Comparison of ENCODE assay signal across 9 mouse cellular contexts in genomic region chr4:118261291-118261690, GRCm38 (mm10). TPM values are rescaled to one million over a fixed set of nuclear protein-coding genes. Genes with fewer than 3 reads are reported as not detected.
A peak's percentile ranks its signal among the peaks of the same experiment; 100 is the strongest.
DNase-seq lines count a peak whose midpoint lies in the region; ATAC-seq lines count a peak whose summit lies in the region.
"Had no signal": no experiment of that assay in that cellular context is flagged by ENCODE, and none has a peak within 500 bp of the region (broad histone marks: within the 10 kb centered on the region; RNA-seq: fewer than 3 reads in every experiment).

No protein-coding gene starts in this region.

- peak overlapping the region; percentile 91 for H3K4me2 ChIP-seq in heart, embryonic 16.5 days (ENCODE audit: low read depth, low read length)
- H3K4me2 ChIP-seq in hindbrain, embryonic 16.5 days (ENCODE audit: low read length), result peak overlapping the region; percentile 86
- peak overlapping the region; percentile 90 for H3K4me2 ChIP-seq in midbrain, embryonic 16.5 days (ENCODE audit: low read length)

- peaks cover 2% of the 10 kb centered on the region; the same call in 1 of the 2 replicates for H3K36me3 ChIP-seq in heart, embryonic 16.5 days (ENCODE audit: control insufficient read depth, insufficient read depth)
- H3K36me3 ChIP-seq in hindbrain, embryonic 16.5 days (ENCODE audit: control insufficient read depth, insufficient read depth, low read length), result peaks cover 10% of the 10 kb centered on the region; the same call in 1 of the 2 replicates
- H3K36me3 ChIP-seq in midbrain, embryonic 16.5 days (ENCODE audit: control insufficient read depth, insufficient read depth, low read length), result peaks cover 11% of the 10 kb centered on the region

- peak overlapping the region; percentile 67 for H3K9ac ChIP-seq in heart, embryonic 16.5 days (ENCODE audit: low read length)
- peak overlapping the region; percentile 72 for H3K9ac ChIP-seq in hindbrain, embryonic 16.5 days (ENCODE audit: low read depth, low read length)
- peak overlapping the region; percentile 73 for H3K9ac ChIP-seq in midbrain, embryonic 16.5 days (ENCODE audit: low read depth, low read length)

- H3K4me3 ChIP-seq in heart, embryonic 16.5 days (ENCODE audit: low read length), result peak overlapping the region; percentile 61
- peak overlapping the region; percentile 46 for H3K4me3 ChIP-seq in hindbrain, embryonic 16.5 days (ENCODE audit: low read length)
- peak overlapping the region; percentile 49 for H3K4me3 ChIP-seq in midbrain, embryonic 16.5 days (ENCODE audit: low read depth, low read length)

- H3K27me3 ChIP-seq in heart, embryonic 16.5 days (ENCODE audit: control insufficient read depth, insufficient read depth, low read length), result no peaks in the 10 kb centered on the region
- no peaks in the 10 kb centered on the region for H3K27me3 ChIP-seq in hindbrain, embryonic 16.5 days (replicated peaks; ENCODE audit: control insufficient read depth, insufficient read depth, low read length)
- no peaks in the 10 kb centered on the region for H3K27me3 ChIP-seq in midbrain, embryonic 16.5 days (ENCODE audit: control insufficient read depth, insufficient read depth, low read depth, low read length)
- H3K27me3 ChIP-seq: Patski had no signal

- intact Hi-C loops in heart, postnatal 25 days (cut with DNase I), result no loop called here

- WGBS in heart, embryonic 16.5 days, result 34% methylated on average over 5 of the region's 5 CpGs
- WGBS in hindbrain, embryonic 16.5 days, result 23% methylated on average over 5 of the region's 5 CpGs
- WGBS in midbrain, embryonic 16.5 days, result 17% methylated on average over 5 of the region's 5 CpGs

- peak overlapping the region; percentile 32; the same call in 1 of the 2 replicates for H3K27ac ChIP-seq in heart, embryonic 16.5 days (ENCODE audit: low read length)
- peak overlapping the region; percentile 78 for H3K27ac ChIP-seq in hindbrain, embryonic 16.5 days (ENCODE audit: low read depth, low read length)
- peak overlapping the region; percentile 79 for H3K27ac ChIP-seq in midbrain, embryonic 16.5 days (ENCODE audit: low read length)

- H3K9me3 ChIP-seq in heart, embryonic 16.5 days (replicated peaks; ENCODE audit: control insufficient read depth, low read length), result no peaks in the 10 kb centered on the region
- no peaks in the 10 kb centered on the region for H3K9me3 ChIP-seq in hindbrain, embryonic 16.5 days (ENCODE audit: control insufficient read depth, low read length)
- no peaks in the 10 kb centered on the region for H3K9me3 ChIP-seq in midbrain, embryonic 16.5 days (replicated peaks; ENCODE audit: control insufficient read depth, low read length, poor library complexity, severe bottlenecking)

- DNase-seq in heart, postnatal 25 days (ENCODE audit: low spot score), result no peak
- DNase-seq in thymus, postnatal 36 days, result no peak
- DNase-seq in right cerebral cortex, postnatal 25 days, result no peak

- no peak for ATAC-seq in heart, embryonic 16.5 days (replicated peaks; ENCODE audit: extremely low read depth, insufficient read depth, low FRiP score)
- 0 out of 2 replicates have a peak, but pooled peaks have one; percentile 2 for ATAC-seq in common myeloid progenitor, adult 5-6 weeks (replicated peaks; ENCODE audit: low read depth, poor library complexity, severe bottlenecking)
- ATAC-seq in hindbrain, embryonic 16.5 days, result peak; percentile 9; the same call in 1 of the 2 replicates
- ATAC-seq in midbrain, embryonic 16.5 days, result no peak; the same call in 1 of the 2 replicates
- no peak for ATAC-seq in megakaryocyte, adult 5-6 weeks (ENCODE audit: poor library complexity, severe bottlenecking)
- ATAC-seq: Patski had no signal

- peaks cover 32% of the 10 kb centered on the region for H3K4me1 ChIP-seq in heart, embryonic 16.5 days (ENCODE audit: control insufficient read depth, insufficient read depth, low read length)
- H3K4me1 ChIP-seq in hindbrain, embryonic 16.5 days (ENCODE audit: control insufficient read depth, insufficient read depth, low read depth, low read length), result peaks cover 54% of the 10 kb centered on the region
- H3K4me1 ChIP-seq in midbrain, embryonic 16.5 days (ENCODE audit: control insufficient read depth, insufficient read depth, low read length), result peaks cover 46% of the 10 kb centered on the region

RNA-seq across cellular contexts. Expression of gene Ptprf, which starts 29.9 kb away (rescaled TPM):
- polyA plus RNA-seq in heart, embryonic 16.5 days (2015; fragmentation: Nextera tagmentation; extraction: Ambion mirVana), result 22.9 and 27.7 TPM in 2 replicates
- 10 to 100 TPM in 1 of 2 experiments, 1 to 10 TPM in 1; 9.8 to 10.2 TPM for total RNA-seq in heart, postnatal 25 days (2021)
- total RNA-seq in common myeloid progenitor, adult 5-6 weeks (2017), result 0.15 and 0.50 TPM in 2 replicates
- 71.7 and 88.1 TPM in 2 replicates for polyA plus RNA-seq in hindbrain, embryonic 16.5 days (2015; fragmentation: Nextera tagmentation; extraction: Ambion mirVana)
- 78.9 and 85.5 TPM in 2 replicates for polyA plus RNA-seq in midbrain, embryonic 16.5 days (2015; fragmentation: Nextera tagmentation; extraction: Ambion mirVana)
- total RNA-seq in megakaryocyte, adult 5-6 weeks (2015), result 1.1 TPM in 2 replicates
- 0.77 and 0.89 TPM in 2 replicates for total RNA-seq in megakaryocyte, adult 5-6 weeks (2017)

Comparison
In these comparisons a context has a peak if more than half of its experiments do, and no peak if none do; other contexts are left out.
1. ATAC-seq: peak in common myeloid progenitor, adult 5-6 weeks (single experiment) and hindbrain, embryonic 16.5 days (single experiment); none in heart, embryonic 16.5 days (single experiment), midbrain, embryonic 16.5 days (single experiment) and megakaryocyte, adult 5-6 weeks (single experiment).
2. Peak in every context shown above with its lines, with median percentiles within 50 percentile points of each other: H3K27ac ChIP-seq, H3K4me2 ChIP-seq, H3K4me3 ChIP-seq and H3K9ac ChIP-seq.